Comparison of ENCODE assay signal across 10 mouse cellular contexts in the genomic region with DNA sequence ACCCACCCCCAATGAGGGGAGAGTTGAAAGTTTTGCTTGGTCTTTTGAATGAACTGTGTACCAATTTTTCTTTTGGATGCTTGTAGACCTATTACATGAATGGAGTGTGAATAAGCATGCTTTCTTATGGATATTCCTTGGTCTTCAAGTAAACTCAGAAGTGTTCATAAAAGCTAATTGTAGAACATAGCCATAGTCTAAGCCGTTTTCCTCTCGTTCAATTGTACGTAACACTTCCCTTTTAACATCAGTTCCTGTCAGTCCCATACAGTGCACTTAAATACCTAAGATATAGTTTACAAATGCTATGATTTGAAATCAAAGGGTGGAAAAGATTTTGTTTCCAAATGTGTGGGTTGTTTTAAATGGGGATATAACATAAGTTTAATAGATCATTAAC. TPM values are rescaled to one million over a fixed set of nuclear protein-coding genes. Genes with fewer than 3 reads are reported as not detected.
A peak's percentile ranks its signal among the peaks of the same experiment; 100 is the strongest.
DNase-seq lines count a peak whose midpoint lies in the region; ATAC-seq and TF ChIP-seq lines count a peak whose summit lies in the region.
"Had no signal": no experiment of that assay in that cellular context is flagged by ENCODE, and none has a peak within 500 bp of the region (broad histone marks: within the 10 kb centered on the region; RNA-seq: fewer than 3 reads in every experiment).

No protein-coding gene starts in this region.

- peak overlapping the region; percentile 75 for H3K4me2 ChIP-seq in heart, embryonic 14.5 days (ENCODE audit: low read length)
- peak overlapping the region; percentile 79 for H3K4me2 ChIP-seq in hindbrain, embryonic 15.5 days
- H3K4me2 ChIP-seq in midbrain, embryonic 12.5 days (replicated peaks), result peak overlapping the region; percentile 95

- H3K9ac ChIP-seq in heart, embryonic 14.5 days (ENCODE audit: low read length), result peak overlapping the region; percentile 100
- H3K9ac ChIP-seq in hindbrain, embryonic 15.5 days, result no peak overlapping the region
- H3K9ac ChIP-seq in midbrain, embryonic 12.5 days (replicated peaks), result no peak overlapping the region

- H3K4me3 ChIP-seq in heart, embryonic 14.5 days (ENCODE audit: control insufficient read depth in 1 of 2, insufficient read depth in 1 of 2, low read depth in 1 of 2, low read length in 2 of 2), result peak overlapping the region in 1 of 2 experiments; percentile 98; a peak in 2 of 4 replicates
- H3K4me3 ChIP-seq in hindbrain, embryonic 15.5 days, result peak overlapping the region; percentile 99
- peak overlapping the region; percentile 99 for H3K4me3 ChIP-seq in midbrain, embryonic 12.5 days
- no peak overlapping the region; the same call in 1 of the 2 replicates for H3K4me3 ChIP-seq in layer of hippocampus, adult 2 months

- no peaks in the 10 kb centered on the region for H3K27me3 ChIP-seq in heart, embryonic 14.5 days (ENCODE audit: control insufficient read depth, insufficient read depth, low read length)
- no peaks in the 10 kb centered on the region for H3K27me3 ChIP-seq in hindbrain, embryonic 15.5 days
- no peaks in the 10 kb centered on the region for H3K27me3 ChIP-seq in midbrain, embryonic 12.5 days

- peaks cover 5 to 25% of the 10 kb centered on the region in 2 experiments for H3K4me1 ChIP-seq in heart, embryonic 14.5 days (ENCODE audit: control insufficient read depth in 2 of 2, insufficient read depth in 2 of 2, low read length in 2 of 2)
- H3K4me1 ChIP-seq in hindbrain, embryonic 15.5 days (replicated peaks), result peaks cover 34% of the 10 kb centered on the region
- H3K4me1 ChIP-seq in midbrain, embryonic 12.5 days, result peaks cover 26% of the 10 kb centered on the region

- 47% methylated on average over 3 of the region's 3 CpGs for WGBS in heart, embryonic 14.5 days
- 44% methylated on average over 3 of the region's 3 CpGs for WGBS in hindbrain, embryonic 15.5 days
- WGBS in midbrain, embryonic 12.5 days, result 63% methylated on average over 3 of the region's 3 CpGs

- intact Hi-C loops in heart, postnatal 14 days (cut with DNase I), result loop anchor here (10.0 kb wide), 1 partner anchor 299 kb away; no protein-coding TSS in a partner anchor
- intact Hi-C loops in gastrocnemius, postnatal 36 days (cut with DNase I), result no loop called here

- TF ChIP-seq CTCF in layer of hippocampus, adult 2 months (conservative IDR thresholded peaks at IDR 0.05), result no peak

- no peak for ATAC-seq in heart, embryonic 14.5 days (ENCODE audit: insufficient number of reproducible peaks, insufficient read depth, low FRiP score, low read depth)
- ATAC-seq in hindbrain, embryonic 15.5 days (ENCODE audit: low FRiP score, low read depth), result no peak
- no peak for ATAC-seq in midbrain, embryonic 12.5 days (ENCODE audit: low FRiP score, low read depth)

- H3K9me3 ChIP-seq in heart, embryonic 14.5 days (ENCODE audit: control insufficient read depth, low read length), result no peaks in the 10 kb centered on the region
- no peaks in the 10 kb centered on the region for H3K9me3 ChIP-seq in hindbrain, embryonic 15.5 days
- no peaks in the 10 kb centered on the region for H3K9me3 ChIP-seq in midbrain, embryonic 12.5 days

- H3K27ac ChIP-seq in heart, embryonic 14.5 days (replicated peaks in 1 of 2; ENCODE audit: control insufficient read depth in 1 of 2, insufficient read depth in 1 of 2, low read depth in 2 of 2, low read length in 2 of 2), result no peak overlapping the region
- no peak overlapping the region for H3K27ac ChIP-seq in hindbrain, embryonic 15.5 days (replicated peaks)
- H3K27ac ChIP-seq in midbrain, embryonic 12.5 days (replicated peaks), result no peak overlapping the region
- H3K27ac ChIP-seq in layer of hippocampus, adult 2 months, result no peak overlapping the region

- H3K36me3 ChIP-seq in heart, embryonic 14.5 days (ENCODE audit: control insufficient read depth, insufficient read depth, low read length), result peaks cover 47% of the 10 kb centered on the region
- peaks cover 30% of the 10 kb centered on the region for H3K36me3 ChIP-seq in hindbrain, embryonic 15.5 days
- peaks cover 30% of the 10 kb centered on the region for H3K36me3 ChIP-seq in midbrain, embryonic 12.5 days

- DNase-seq in heart, postnatal 14 days, result no peak
- peak; percentile 56 for DNase-seq in MEL-GATA-1-ER (ENCODE audit: extremely low read depth, low read depth)
- no peak for DNase-seq in gastrocnemius, postnatal 36 days
- no peak for DNase-seq in B cell, adult 2 months
- no peak for DNase-seq in layer of hippocampus, adult 2 months (ENCODE audit: low spot score in 2 of 2)
- DNase-seq: embryo, embryonic 11 days; kidney, postnatal 36 days had no signal

RNA-seq across cellular contexts. Expression of a gene that starts 3.2 kb away (rescaled TPM):
- 113 and 117 TPM in 2 replicates for polyA plus RNA-seq in heart, embryonic 14.5 days (2014; fragmentation: Nextera tagmentation; extraction: Ambion mirVana)
- 10 to 100 TPM; 68.1 to 80.6 TPM for total RNA-seq in heart, postnatal 14 days (2021)
- polyA plus RNA-seq in hindbrain, embryonic 15.5 days (2015; fragmentation: Nextera tagmentation; extraction: Ambion mirVana), result 201 and 208 TPM in 2 replicates
- 393 and 419 TPM in 2 replicates for polyA plus RNA-seq in midbrain, embryonic 12.5 days (2016; fragmentation: Nextera tagmentation; extraction: Ambion mirVana)
- total RNA-seq in gastrocnemius, postnatal 36 days (2021), result 10 to 100 TPM; 21.5 to 30.1 TPM
- 100 to 1,000 TPM; 123 to 140 TPM for total RNA-seq in layer of hippocampus, adult 2 months (2021)

RNA-seq across cellular contexts. Expression of a gene that starts 3.3 kb away (rescaled TPM):
- 46.2 and 47.9 TPM in 2 replicates for polyA plus RNA-seq in heart, embryonic 14.5 days (2014; fragmentation: Nextera tagmentation; extraction: Ambion mirVana)
- 10 to 100 TPM; 74.3 to 80.3 TPM for total RNA-seq in heart, postnatal 14 days (2021)
- polyA plus RNA-seq in hindbrain, embryonic 15.5 days (2015; fragmentation: Nextera tagmentation; extraction: Ambion mirVana), result 42.4 and 42.5 TPM in 2 replicates
- polyA plus RNA-seq in midbrain, embryonic 12.5 days (2016; fragmentation: Nextera tagmentation; extraction: Ambion mirVana), result 27.4 and 31.2 TPM in 2 replicates
- 10 to 100 TPM; 46.6 to 52.2 TPM for total RNA-seq in gastrocnemius, postnatal 36 days (2021)
- total RNA-seq in layer of hippocampus, adult 2 months (2021), result 10 to 100 TPM; 61.5 to 62.6 TPM

RNA-seq across cellular contexts. Expression of a gene that starts 47.4 kb away (rescaled TPM):
- polyA plus RNA-seq in heart, embryonic 14.5 days (2014; fragmentation: Nextera tagmentation; extraction: Ambion mirVana), result 2.9 and 4.1 TPM in 2 replicates
- total RNA-seq in heart, postnatal 14 days (2021), result 1 to 10 TPM; 2.1 to 2.9 TPM
- polyA plus RNA-seq in hindbrain, embryonic 15.5 days (2015; fragmentation: Nextera tagmentation; extraction: Ambion mirVana), result 13.5 and 13.7 TPM in 2 replicates
- 1.5 and 2.4 TPM in 2 replicates for polyA plus RNA-seq in midbrain, embryonic 12.5 days (2016; fragmentation: Nextera tagmentation; extraction: Ambion mirVana)
- total RNA-seq in gastrocnemius, postnatal 36 days (2021), result under 1 TPM; 0.20 to 0.69 TPM
- total RNA-seq in layer of hippocampus, adult 2 months (2021), result 1 to 10 TPM in 1 of 2 experiments, under 1 TPM in 1; 0.98 to 1.3 TPM

RNA-seq across cellular contexts. Expression of a gene that starts 52.7 kb away (rescaled TPM):
- polyA plus RNA-seq in heart, embryonic 14.5 days (2014; fragmentation: Nextera tagmentation; extraction: Ambion mirVana), result 238 and 249 TPM in 2 replicates
- total RNA-seq in heart, postnatal 14 days (2021), result 100 to 1,000 TPM; 297 to 301 TPM
- 1.4 and 1.8 TPM in 2 replicates for polyA plus RNA-seq in hindbrain, embryonic 15.5 days (2015; fragmentation: Nextera tagmentation; extraction: Ambion mirVana)
- 5.4 and 7.0 TPM in 2 replicates for polyA plus RNA-seq in midbrain, embryonic 12.5 days (2016; fragmentation: Nextera tagmentation; extraction: Ambion mirVana)
- 100 to 1,000 TPM; 345 to 363 TPM for total RNA-seq in gastrocnemius, postnatal 36 days (2021)
- 1 to 10 TPM in 1 of 2 experiments, under 1 TPM in 1; 0.95 to 1.8 TPM for total RNA-seq in layer of hippocampus, adult 2 months (2021)
